Mouse (Mus musculus) kidney, embryonic 15.5 days (tissue): ENCODE results near the gene Ppp1r16b. TPM values are rescaled to one million over a fixed set of nuclear protein-coding genes. Genes with fewer than 3 reads are reported as not detected.

Source experiments
- ATAC-seq: fragments of 200-750 bp; cut with Nextera tagmentation; replicated peaks from 2 replicates; pipeline ENCODE4 v1.8.0; 2017; ENCODE audit warnings: moderate TSS enrichment; ENCODE audit not compliant: low FRiP score
- H3K27ac ChIP-seq: fragments of 300-500 bp; sonication (generic); 2 replicates; pipeline ENCODE4 v1.5.1; 2015; ENCODE audit warnings: mild to moderate bottlenecking, inconsistent platforms
- H3K27me3 ChIP-seq: fragments of 300-500 bp; sonication (generic); 2 replicates; pipeline ENCODE4 v1.6.1; 2015; ENCODE audit warnings: inconsistent platforms
- H3K36me3 ChIP-seq: fragments of 300-500 bp; sonication (generic); 2 replicates; pipeline ENCODE4 v1.6.1; 2015; ENCODE audit warnings: inconsistent platforms
- H3K4me1 ChIP-seq: fragments of 300-500 bp; sonication (generic); 2 replicates; pipeline ENCODE4 v1.6.1; 2015; ENCODE audit warnings: inconsistent platforms
- H3K4me2 ChIP-seq: fragments of 300-500 bp; sonication (generic); 2 replicates; pipeline ENCODE4 v1.6.1; 2015; ENCODE audit warnings: moderate library complexity, mild to moderate bottlenecking, inconsistent platforms
- H3K4me3 ChIP-seq: fragments of 300-500 bp; sonication (generic); replicated peaks from 2 replicates; pipeline ENCODE4 v1.5.1; 2015; ENCODE audit warnings: mild to moderate bottlenecking, inconsistent platforms
- H3K9ac ChIP-seq: fragments of 300-500 bp; sonication (generic); 2 replicates; pipeline ENCODE4 v1.6.1; 2015; ENCODE audit warnings: mild to moderate bottlenecking, inconsistent platforms
- H3K9me3 ChIP-seq: fragments of 300-500 bp; sonication (generic); replicated peaks from 2 replicates; pipeline ENCODE4 v1.6.1; 2016; ENCODE audit warnings: inconsistent platforms
- WGBS: fragments of 180-500 bp; shearing (Covaris S2); methylation state at CpG from one replicate; pipeline ENCODE4 v1.1.7; 2015; ENCODE audit warnings: mixed read lengths; 5-methylcytosine and 5-hydroxymethylcytosine counted together
- polyA plus RNA-seq: library from polyadenylated mRNA; unstranded; fragments of >200 nt; fragmentation: Nextera tagmentation; extraction: Ambion mirVana; gene quantifications from 2 replicates; pipeline ENCODE4 v1.2.1, GENCODE M21; 2015

Gene Ppp1r16b
- polyA plus RNA-seq, result 14.9 and 15.3 TPM in 2 replicates

- Histone ChIP-seq H3K9me3 (no peaks in the 10 kb centered on the region), H3K36me3 (no peaks in the 10 kb centered on the region), H3K4me2 (no peak within 1 kb of the TSS), H3K4me3 (no peak within 1 kb of the TSS), H3K4me1 (peaks cover 35% of the 10 kb centered on the region), H3K9ac (no peak within 1 kb of the TSS), H3K27ac (0 out of 2 replicates have a peak within 1 kb of the TSS, but pooled peaks have one; percentile 67), H3K27me3 (peaks cover 46% of the 10 kb centered on the region)
- 72% methylated on average over 4 of the region's 4 CpGs for whole genome bisulfite sequencing
- ATAC-seq, result no peak
These were observed at the start of gene Ppp1r16b for GRCm38 (mm10) chr2:158665098-158665497. Gene Ppp1r16b, plus strand, starts transcription at chr2:158665398.

- ATAC-seq, result no peak
These were observed 49.5 kb upstream of the Ppp1r16b start for GRCm38 (mm10) chr2:158615702-158616101.

GRCm38 (mm10) chr2:158616296-158616695 lies 48.9 kb upstream of the Ppp1r16b start:
- Histone ChIP-seq H3K4me3 (0 out of 2 replicates have a peak overlapping the region, but pooled peaks have one; percentile 12), H3K27ac (no peak overlapping the region), H3K27me3 (peaks cover 98% of the 10 kb centered on the region), H3K36me3 (no peaks in the 10 kb centered on the region), H3K9me3 (no peaks in the 10 kb centered on the region), H3K9ac (no peak overlapping the region), H3K4me2 (0 out of 2 replicates have a peak overlapping the region, but pooled peaks have one; percentile 5), H3K4me1 (peaks cover 32% of the 10 kb centered on the region)
- WGBS, result 2% methylated on average over 12 of the region's 12 CpGs
- ATAC-seq, result no peak

More at GRCm38 (mm10) chr2:158615702-158616101, 49.5 kb upstream of the Ppp1r16b start:
- Histone ChIP-seq H3K27me3 (peaks cover 98% of the 10 kb centered on the region), H3K9ac (no peak overlapping the region), H3K36me3 (no peaks in the 10 kb centered on the region), H3K4me1 (peaks cover 38% of the 10 kb centered on the region), H3K4me3 (0 out of 2 replicates have a peak overlapping the region, but pooled peaks have one; percentile 12), H3K27ac (no peak overlapping the region), H3K9me3 (no peaks in the 10 kb centered on the region), H3K4me2 (peak overlapping the region; percentile 5; the same call in 1 of the 2 replicates)
- 3% methylated on average over 13 of the region's 13 CpGs for WGBS

- 16% methylated on average over 11 of the region's 11 CpGs for WGBS
- H3K27ac ChIP-seq, result no peak overlapping the region
- H3K4me1 ChIP-seq, result peaks cover 28% of the 10 kb centered on the region
- H3K4me2 ChIP-seq, result no peak overlapping the region
- no peaks in the 10 kb centered on the region for H3K9me3 ChIP-seq
- peaks cover 98% of the 10 kb centered on the region for H3K27me3 ChIP-seq
- no peak for ATAC-seq
- H3K4me3 ChIP-seq, result no peak overlapping the region
- H3K36me3 ChIP-seq, result no peaks in the 10 kb centered on the region
- H3K9ac ChIP-seq, result no peak overlapping the region
These were observed 48.4 kb upstream of the Ppp1r16b start for GRCm38 (mm10) chr2:158616790-158617189.

- peak; percentile 95 for ATAC-seq
- peak within 1 kb of the TSS; percentile 82 for H3K9ac ChIP-seq
- H3K4me1 ChIP-seq, result peaks cover 15% of the 10 kb centered on the region
- peak within 1 kb of the TSS; percentile 88 for H3K4me3 ChIP-seq
- peak within 1 kb of the TSS; percentile 82 for H3K4me2 ChIP-seq
- H3K27ac ChIP-seq, result peak within 1 kb of the TSS; percentile 97
- no peaks in the 10 kb centered on the region for H3K9me3 ChIP-seq
- peaks cover 27% of the 10 kb centered on the region for H3K36me3 ChIP-seq
- H3K27me3 ChIP-seq, result peaks cover 27% of the 10 kb centered on the region
- under 1% methylated on average over 39 of the region's 39 CpGs for WGBS
These were observed 40.4 kb upstream of the Ppp1r16b start, which contains the start of gene Actr5 for GRCm38 (mm10) chr2:158624718-158625222. Gene Actr5, plus strand, starts transcription at chr2:158624888.

GRCm38 (mm10) chr2:158625231-158625630 lies 40.0 kb upstream of the Ppp1r16b start:
- WGBS, result under 1% methylated on average over 44 of the region's 44 CpGs
- H3K9ac ChIP-seq, result peak overlapping the region; percentile 82
- no peaks in the 10 kb centered on the region for H3K9me3 ChIP-seq
- peaks cover 15% of the 10 kb centered on the region for H3K4me1 ChIP-seq
- peaks cover 31% of the 10 kb centered on the region for H3K36me3 ChIP-seq
- peak overlapping the region; percentile 88 for H3K4me3 ChIP-seq
- H3K4me2 ChIP-seq, result peak overlapping the region; percentile 82
- peaks cover 25% of the 10 kb centered on the region for H3K27me3 ChIP-seq
- peak overlapping the region; percentile 97 for H3K27ac ChIP-seq
- no peak; the same call in 1 of the 2 replicates for ATAC-seq

GRCm38 (mm10) chr2:158625697-158626096 lies 39.5 kb upstream of the Ppp1r16b start:
- Histone ChIP-seq H3K36me3 (peaks cover 36% of the 10 kb centered on the region), H3K27ac (no peak overlapping the region; the same call in 1 of the 2 replicates), H3K4me2 (peak overlapping the region; percentile 82), H3K4me3 (peak overlapping the region; percentile 88), H3K4me1 (peaks cover 15% of the 10 kb centered on the region), H3K9ac (peak overlapping the region; percentile 82), H3K9me3 (no peaks in the 10 kb centered on the region), H3K27me3 (peaks cover 20% of the 10 kb centered on the region)
- WGBS, result 37% methylated on average over 8 of the region's 8 CpGs
- no peak for ATAC-seq

- Histone ChIP-seq H3K4me1 (peaks cover 15% of the 10 kb centered on the region), H3K27me3 (no peaks in the 10 kb centered on the region), H3K4me2 (no peak overlapping the region), H3K36me3 (peaks cover 67% of the 10 kb centered on the region), H3K4me3 (no peak overlapping the region), H3K9ac (no peak overlapping the region), H3K9me3 (no peaks in the 10 kb centered on the region), H3K27ac (no peak overlapping the region)
- WGBS, result 77% methylated on average over 3 of the region's 3 CpGs
- ATAC-seq, result no peak
These were observed 36.3 kb upstream of the Ppp1r16b start for GRCm38 (mm10) chr2:158628858-158629257.

GRCm38 (mm10) chr2:158629414-158629813 lies 35.8 kb upstream of the Ppp1r16b start:
- 81% methylated on average over 1 of the region's 1 CpGs for WGBS
- H3K27ac ChIP-seq, result no peak overlapping the region
- peaks cover 15% of the 10 kb centered on the region for H3K4me1 ChIP-seq
- ATAC-seq, result no peak
- H3K4me2 ChIP-seq, result no peak overlapping the region
- H3K4me3 ChIP-seq, result no peak overlapping the region
- no peaks in the 10 kb centered on the region for H3K27me3 ChIP-seq
- peaks cover 70% of the 10 kb centered on the region for H3K36me3 ChIP-seq
- H3K9ac ChIP-seq, result no peak overlapping the region
- no peaks in the 10 kb centered on the region for H3K9me3 ChIP-seq

- no peaks in the 10 kb centered on the region for H3K27me3 ChIP-seq
- no peak overlapping the region for H3K27ac ChIP-seq
- 75% methylated on average over 5 of the region's 5 CpGs for WGBS
- H3K36me3 ChIP-seq, result peaks cover 95% of the 10 kb centered on the region
- no peak overlapping the region for H3K4me2 ChIP-seq
- no peaks in the 10 kb centered on the region; the same call in 1 of the 2 replicates for H3K4me1 ChIP-seq
- no peak overlapping the region for H3K9ac ChIP-seq
- ATAC-seq, result no peak
- H3K4me3 ChIP-seq, result no peak overlapping the region
- H3K9me3 ChIP-seq, result no peaks in the 10 kb centered on the region
These were observed 33.3 kb upstream of the Ppp1r16b start for GRCm38 (mm10) chr2:158631873-158632272.

- Histone ChIP-seq H3K4me2 (no peak overlapping the region), H3K9ac (no peak overlapping the region), H3K27me3 (no peaks in the 10 kb centered on the region), H3K36me3 (peaks cover 44% of the 10 kb centered on the region), H3K4me1 (no peaks in the 10 kb centered on the region), H3K4me3 (no peak overlapping the region), H3K9me3 (no peaks in the 10 kb centered on the region), H3K27ac (no peak overlapping the region)
- WGBS, result 9% methylated on average over 2 of the region's 2 CpGs
- ATAC-seq, result no peak
These were observed 23.3 kb upstream of the Ppp1r16b start for GRCm38 (mm10) chr2:158641869-158642268.

- H3K27me3 ChIP-seq, result no peaks in the 10 kb centered on the region
- WGBS, result 98% methylated on average over 2 of the region's 2 CpGs
- no peak overlapping the region for H3K27ac ChIP-seq
- no peaks in the 10 kb centered on the region for H3K9me3 ChIP-seq
- ATAC-seq, result no peak
- no peak overlapping the region for H3K9ac ChIP-seq
- no peak overlapping the region for H3K4me3 ChIP-seq
- H3K36me3 ChIP-seq, result peaks cover 37% of the 10 kb centered on the region
- no peaks in the 10 kb centered on the region for H3K4me1 ChIP-seq
- H3K4me2 ChIP-seq, result no peak overlapping the region
These were observed 22.6 kb upstream of the Ppp1r16b start for GRCm38 (mm10) chr2:158642587-158642986.
